Mouse (Mus musculus) heart, adult 8-10 months (tissue): ENCODE results near the gene Ppp1r8. TPM values are rescaled to one million over a fixed set of nuclear protein-coding genes. Genes with fewer than 3 reads are reported as not detected.
A peak's percentile ranks its signal among the peaks of the same experiment; 100 is the strongest.

ENCODE experiments used
- DNase-seq: peaks from one replicate; pipeline ENCODE4 v3.0.0; 2022; ENCODE audit warnings: low spot score
- total RNA-seq, 4 experiments: library from RNA; stranded (reverse); gene quantifications; 2 replicates each; pipeline ENCODE4 v1.2.4; 2022

The Ppp1r8 gene
- total RNA-seq, 4 experiments from 2014 or later, result 16.3 to 22.2 (median 20.7) TPM

DNA sequence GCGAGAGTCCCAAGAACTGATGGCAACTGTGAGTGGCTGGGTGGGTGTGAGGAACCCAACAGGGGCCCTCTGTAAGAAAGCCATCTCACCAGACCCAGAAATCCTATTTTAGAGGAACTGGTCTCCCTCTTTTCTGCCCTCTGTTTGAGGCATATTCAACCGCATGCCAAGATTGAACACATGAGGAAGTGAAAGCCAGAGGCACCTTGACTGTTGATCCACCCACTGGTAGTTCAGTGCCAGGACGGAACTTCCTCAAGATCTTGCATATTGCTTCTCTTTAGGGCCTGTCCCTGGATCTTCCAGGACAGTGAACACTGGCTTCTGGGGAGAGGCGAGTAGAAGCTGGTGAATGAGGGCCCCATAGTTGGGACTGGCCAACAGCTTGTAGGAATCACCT, 62.7 kb downstream of the Ppp1r8 start:
- peak; percentile 48 for DNase-seq

DNA sequence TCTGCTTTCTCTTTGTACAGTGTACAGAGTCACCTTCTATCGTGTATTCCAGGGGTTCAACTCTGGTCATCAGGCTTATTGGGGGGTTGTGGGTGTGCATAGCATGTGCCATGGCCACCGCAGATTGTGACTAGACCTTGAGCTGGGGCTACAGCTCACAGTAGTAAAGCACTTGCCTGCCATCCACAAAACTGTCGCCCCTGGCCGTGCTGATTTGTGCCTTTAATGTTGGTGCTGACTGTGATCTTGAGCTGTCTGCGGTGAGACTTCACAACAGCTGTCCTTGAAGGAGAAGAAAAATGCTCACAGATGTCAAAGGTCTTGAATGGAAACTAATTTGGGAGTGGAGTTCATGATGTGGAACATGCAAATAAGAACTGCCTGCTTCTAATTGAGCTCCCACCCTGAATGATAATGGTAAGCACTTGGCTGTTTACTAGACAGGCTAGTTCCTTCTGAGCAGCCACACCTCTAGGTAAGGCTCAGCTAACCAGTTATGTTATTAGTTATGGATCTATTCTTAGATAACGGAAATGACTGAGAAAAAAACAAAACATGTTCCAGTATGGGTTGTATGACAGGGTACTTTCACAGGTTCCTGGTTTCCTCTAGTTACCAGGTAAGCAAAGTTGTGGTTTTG, 64.3 kb downstream of the Ppp1r8 start:
- DNase-seq, result no peak

Other genes with a start within 250 kb of the Ppp1r8 start
- 10 to 100 TPM; 28.7 to 34.2 (median 30.2) TPM for gene Eya3, start 204.2 kb downstream of the Ppp1r8 start, total RNA-seq
- 1 to 10 TPM; 1.1 to 2.1 (median 1.8) TPM for gene Xkr8, start 110.6 kb downstream of the Ppp1r8 start, total RNA-seq
- gene Smpdl3b, start 85.9 kb downstream of the Ppp1r8 start, total RNA-seq, result under 1 TPM; 0.34 to 0.94 (median 0.59) TPM
- gene Rpa2, start 74.8 kb downstream of the Ppp1r8 start, total RNA-seq, result 10 to 100 TPM; 10.3 to 15.6 (median 12.6) TPM
- 1 to 10 TPM; 1.4 to 1.9 (median 1.6) TPM for gene Themis2, start 46.8 kb downstream of the Ppp1r8 start, total RNA-seq
- gene Stx12, start 41.3 kb upstream of the Ppp1r8 start, total RNA-seq, result 10 to 100 TPM; 33.9 to 34.3 (median 34.1) TPM
- gene Fam76a, start 79.4 kb upstream of the Ppp1r8 start, total RNA-seq, result 10 to 100 TPM; 35.4 to 43.7 (median 39.9) TPM
- 1 to 10 TPM in 1 of 4 experiments, under 1 TPM in 3; 0.14 to 2.5 (median 0.49) TPM for gene Fgr, start 130.9 kb upstream of the Ppp1r8 start, total RNA-seq
- gene Ahdc1, start 168.1 kb upstream of the Ppp1r8 start, total RNA-seq, result 10 to 100 TPM; 37.5 to 52.5 (median 45.0) TPM